Mouse (Mus musculus): ENCODE measurements at regions not wholly inside any gene's neighbourhood (a gene's known extent, or its start where the extent isn't known, plus 50 kb on each side); places are given as distances from the start of the nearest gene placed in this dataset.

DNA sequence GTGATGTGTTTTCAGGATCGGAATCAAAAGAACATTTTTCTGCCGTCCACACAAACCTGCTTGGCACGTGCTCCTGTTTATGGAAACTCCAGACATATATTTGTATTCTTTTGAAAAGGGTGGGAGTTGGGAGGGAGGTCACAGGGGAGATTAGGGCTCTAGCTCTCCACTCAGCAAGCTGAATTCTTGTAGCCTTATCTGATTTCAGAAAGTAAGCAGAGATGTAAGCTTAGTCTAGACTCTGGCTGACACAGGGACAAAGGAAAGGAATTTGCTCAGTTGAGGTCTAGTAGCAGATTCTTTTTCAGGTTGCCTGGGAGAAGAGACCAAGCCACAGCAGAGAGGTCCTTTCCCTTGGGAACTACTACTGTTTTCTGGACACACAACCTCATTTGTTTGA lies 253.1 kb downstream of the Map2k6 start:
- peaks cover 12% of the 10 kb centered on the region for H3K4me1 ChIP-seq (replicated peaks; ENCODE audit: control insufficient read depth, insufficient read depth, low read length)
- H3K27me3 ChIP-seq (replicated peaks; ENCODE audit: control insufficient read depth, insufficient read depth, low read length), result no peaks in the 10 kb centered on the region
- H3K27ac ChIP-seq (ENCODE audit: low read length), result no peak overlapping the region
- H3K9me3 ChIP-seq (ENCODE audit: control insufficient read depth, low read length), result no peaks in the 10 kb centered on the region
- no peak overlapping the region for H3K9ac ChIP-seq (replicated peaks; ENCODE audit: low read depth, low read length)
- ATAC-seq, result no peak
- no peak overlapping the region for H3K4me2 ChIP-seq (ENCODE audit: low read length)
- H3K36me3 ChIP-seq (ENCODE audit: control insufficient read depth, insufficient read depth), result no peaks in the 10 kb centered on the region
- WGBS, result 15% methylated on average over 3 of the region's 3 CpGs
- H3K4me3 ChIP-seq (replicated peaks; ENCODE audit: low read length), result no peak overlapping the region

DNA sequence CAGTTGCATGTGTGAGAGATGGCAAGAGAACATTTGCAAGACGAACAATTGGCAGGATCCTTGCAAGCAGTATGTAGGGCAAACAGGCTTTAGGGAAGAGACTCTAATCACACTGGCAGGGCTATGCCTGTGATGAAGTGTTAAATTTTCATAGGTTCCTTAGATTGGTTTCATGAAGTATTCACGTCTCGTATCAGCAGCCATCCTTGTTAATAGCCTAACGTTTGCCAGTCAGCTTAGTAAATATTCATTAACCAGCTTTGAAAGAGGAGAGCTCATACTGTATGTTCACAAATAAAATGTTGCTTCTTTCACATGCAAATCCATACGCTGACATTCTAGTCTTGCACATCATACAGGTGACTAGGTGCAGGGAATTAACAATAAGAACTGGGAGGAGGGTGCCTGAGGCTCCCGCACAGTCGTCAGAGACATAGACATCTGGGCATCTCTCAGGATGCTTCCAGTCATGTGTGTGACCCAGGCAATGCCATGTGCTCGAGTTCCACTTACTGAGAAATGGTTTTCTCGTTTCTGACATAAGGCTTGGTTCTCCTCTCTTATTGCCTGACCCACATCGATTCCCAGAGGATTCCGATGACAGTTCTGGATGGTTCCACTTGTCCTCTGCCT lies 257.7 kb downstream of the Map2k6 start:
- no peaks in the 10 kb centered on the region for H3K9me3 ChIP-seq (ENCODE audit: control insufficient read depth, low read length)
- no peak overlapping the region for H3K4me2 ChIP-seq (ENCODE audit: low read length)
- no peak overlapping the region for H3K9ac ChIP-seq (replicated peaks; ENCODE audit: low read depth, low read length)
- H3K4me3 ChIP-seq (replicated peaks; ENCODE audit: low read length), result no peak overlapping the region
- H3K27me3 ChIP-seq (replicated peaks; ENCODE audit: control insufficient read depth, insufficient read depth, low read length), result no peaks in the 10 kb centered on the region
- 44% methylated on average over 11 of the region's 11 CpGs for WGBS
- peak; percentile 62 for ATAC-seq
- H3K27ac ChIP-seq (ENCODE audit: low read length), result no peak overlapping the region
- H3K4me1 ChIP-seq (replicated peaks; ENCODE audit: control insufficient read depth, insufficient read depth, low read length), result peaks cover 12% of the 10 kb centered on the region
- no peaks in the 10 kb centered on the region for H3K36me3 ChIP-seq (ENCODE audit: control insufficient read depth, insufficient read depth)

DNA sequence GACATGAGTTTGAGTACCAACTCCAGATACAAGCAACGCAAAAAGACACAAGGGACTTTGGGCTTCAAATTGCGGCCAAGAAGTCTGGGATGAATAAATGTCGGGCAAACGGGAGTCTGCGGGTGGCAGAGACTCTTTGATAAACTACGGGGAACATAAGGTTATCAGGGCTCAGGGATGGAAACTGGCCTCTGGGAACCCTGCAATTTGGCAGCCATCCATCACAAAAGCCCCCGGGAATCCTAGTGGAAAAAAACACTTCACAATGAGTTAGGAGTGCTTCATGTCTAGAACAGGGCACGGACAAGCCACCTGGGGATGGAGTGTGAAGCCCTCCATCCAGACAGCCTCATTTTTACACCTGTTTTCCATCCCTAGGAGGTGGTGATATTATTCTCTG lies 258.9 kb downstream of the Map2k6 start:
- Histone ChIP-seq H3K27me3 (replicated peaks; ENCODE audit: control insufficient read depth, insufficient read depth, low read length) (no peaks in the 10 kb centered on the region), H3K4me1 (replicated peaks; ENCODE audit: control insufficient read depth, insufficient read depth, low read length) (peaks cover 12% of the 10 kb centered on the region), H3K36me3 (ENCODE audit: control insufficient read depth, insufficient read depth) (no peaks in the 10 kb centered on the region), H3K9me3 (ENCODE audit: control insufficient read depth, low read length) (no peaks in the 10 kb centered on the region), H3K9ac (replicated peaks; ENCODE audit: low read depth, low read length) (no peak overlapping the region), H3K27ac (ENCODE audit: low read length) (no peak overlapping the region), H3K4me2 (ENCODE audit: low read length) (no peak overlapping the region), H3K4me3 (replicated peaks; ENCODE audit: low read length) (no peak overlapping the region)
- no peak for ATAC-seq
- 81% methylated on average over 8 of the region's 8 CpGs for WGBS

DNA sequence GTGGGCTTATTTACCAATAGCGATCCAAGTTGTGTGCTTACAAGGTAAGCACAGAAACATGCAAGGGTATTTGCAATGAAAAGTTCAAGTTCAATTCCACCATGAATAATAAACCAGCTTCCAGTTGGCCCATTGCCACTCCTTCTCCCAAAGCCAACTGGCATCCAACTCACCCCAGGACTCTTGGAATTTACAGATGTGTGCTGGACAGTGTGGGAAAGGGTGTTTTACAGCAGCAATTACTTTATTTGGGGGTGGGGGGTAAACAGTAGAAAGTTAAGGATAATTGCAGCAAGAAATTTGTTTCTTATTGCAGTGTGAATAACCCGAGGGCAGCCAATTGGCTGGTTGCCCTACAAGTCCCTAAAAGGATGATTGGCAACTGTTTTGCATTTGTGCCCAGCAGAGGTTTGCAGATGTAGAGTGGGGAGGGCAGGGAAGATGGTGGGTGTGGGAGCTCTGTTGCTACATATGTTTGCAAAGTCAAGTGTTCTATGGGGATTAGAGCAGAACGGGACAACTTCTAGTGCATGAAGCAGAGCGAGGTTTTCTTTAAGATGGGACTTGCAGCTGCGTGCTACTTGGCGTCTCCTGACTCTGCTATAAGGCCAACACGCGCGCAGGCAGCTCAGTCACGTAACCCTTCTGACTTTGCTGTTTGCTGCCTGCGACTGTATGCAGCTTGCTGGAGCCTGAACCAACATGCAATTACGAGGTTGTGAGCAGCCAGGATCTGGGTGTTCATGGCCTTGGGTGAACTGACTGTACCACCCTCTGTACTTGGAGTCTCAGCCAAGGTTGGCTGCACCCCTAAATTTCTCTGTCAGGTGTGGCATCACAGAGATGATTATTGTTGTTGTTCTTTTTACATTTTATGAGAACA lies 271.9 kb downstream of the Map2k6 start:
- no peak overlapping the region for H3K4me3 ChIP-seq (replicated peaks; ENCODE audit: low read length)
- H3K9ac ChIP-seq (replicated peaks; ENCODE audit: low read depth, low read length), result no peak overlapping the region
- no peak for ATAC-seq
- no peak overlapping the region for H3K4me2 ChIP-seq (ENCODE audit: low read length)
- H3K9me3 ChIP-seq (ENCODE audit: control insufficient read depth, low read length), result no peaks in the 10 kb centered on the region
- H3K27me3 ChIP-seq (replicated peaks; ENCODE audit: control insufficient read depth, insufficient read depth, low read length), result no peaks in the 10 kb centered on the region
- no peaks in the 10 kb centered on the region for H3K4me1 ChIP-seq (replicated peaks; ENCODE audit: control insufficient read depth, insufficient read depth, low read length)
- 70% methylated on average over 12 of the region's 12 CpGs for WGBS
- no peaks in the 10 kb centered on the region for H3K36me3 ChIP-seq (ENCODE audit: control insufficient read depth, insufficient read depth)
- no peak overlapping the region for H3K27ac ChIP-seq (ENCODE audit: low read length)

DNA sequence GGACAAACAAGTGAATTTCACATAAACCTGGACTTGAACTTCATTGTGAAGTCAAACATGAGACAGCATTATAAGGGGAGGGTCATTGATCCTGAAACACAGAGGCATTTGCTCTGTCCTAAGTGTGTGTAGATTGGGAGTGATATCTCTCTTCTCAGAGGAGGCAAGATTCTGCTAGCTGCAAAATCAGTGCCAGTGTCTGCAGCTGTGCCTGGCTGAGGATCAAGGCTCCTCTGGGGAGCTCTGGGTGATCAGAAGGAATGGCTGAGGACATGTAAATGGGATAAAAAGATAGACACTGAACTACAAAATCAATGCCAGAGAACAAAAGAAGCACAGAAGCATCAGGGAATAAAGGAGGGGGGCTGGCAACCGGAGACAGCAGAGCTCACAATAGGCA lies 274.0 kb downstream of the Map2k6 start:
- no peak overlapping the region for H3K9ac ChIP-seq (replicated peaks; ENCODE audit: low read depth, low read length)
- no peaks in the 10 kb centered on the region for H3K36me3 ChIP-seq (ENCODE audit: control insufficient read depth, insufficient read depth)
- no peaks in the 10 kb centered on the region for H3K4me1 ChIP-seq (replicated peaks; ENCODE audit: control insufficient read depth, insufficient read depth, low read length)
- no peaks in the 10 kb centered on the region for H3K27me3 ChIP-seq (replicated peaks; ENCODE audit: control insufficient read depth, insufficient read depth, low read length)
- no peak overlapping the region for H3K4me3 ChIP-seq (replicated peaks; ENCODE audit: low read length)
- H3K27ac ChIP-seq (ENCODE audit: low read length), result no peak overlapping the region
- no peak overlapping the region for H3K4me2 ChIP-seq (ENCODE audit: low read length)
- no peak for ATAC-seq
- H3K9me3 ChIP-seq (ENCODE audit: control insufficient read depth, low read length), result no peaks in the 10 kb centered on the region
- WGBS, result 19% methylated on average over 1 of the region's 1 CpGs

DNA sequence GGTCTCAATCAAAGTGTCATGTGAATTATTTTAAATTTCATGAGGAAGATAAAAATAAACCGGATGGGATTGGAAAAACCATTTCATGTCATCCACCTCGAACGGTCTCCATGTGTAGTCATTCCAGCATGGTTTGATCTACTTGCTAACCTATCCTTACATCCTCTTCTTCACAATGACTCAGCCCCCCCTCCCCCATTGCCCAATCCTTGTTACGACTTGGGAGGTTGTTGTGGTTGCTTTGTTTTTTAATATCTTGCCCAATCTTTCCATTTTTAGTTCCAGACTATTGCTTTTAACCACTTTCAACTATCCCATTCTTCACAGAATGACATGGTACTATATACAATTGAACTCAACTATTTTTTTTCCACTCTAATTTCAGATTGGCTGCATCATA lies 275.0 kb upstream of the Kcnj16 start:
- Histone ChIP-seq H3K27me3 (replicated peaks; ENCODE audit: control insufficient read depth, insufficient read depth, low read length) (no peaks in the 10 kb centered on the region), H3K4me2 (ENCODE audit: low read length) (no peak overlapping the region), H3K4me3 (replicated peaks; ENCODE audit: low read length) (no peak overlapping the region), H3K4me1 (replicated peaks; ENCODE audit: control insufficient read depth, insufficient read depth, low read length) (no peaks in the 10 kb centered on the region), H3K36me3 (ENCODE audit: control insufficient read depth, insufficient read depth) (no peaks in the 10 kb centered on the region), H3K9ac (replicated peaks; ENCODE audit: low read depth, low read length) (no peak overlapping the region), H3K27ac (ENCODE audit: low read length) (no peak overlapping the region), H3K9me3 (ENCODE audit: control insufficient read depth, low read length) (no peaks in the 10 kb centered on the region)
- no peak for ATAC-seq
- WGBS, result 85% methylated on average over 4 of the region's 4 CpGs

DNA sequence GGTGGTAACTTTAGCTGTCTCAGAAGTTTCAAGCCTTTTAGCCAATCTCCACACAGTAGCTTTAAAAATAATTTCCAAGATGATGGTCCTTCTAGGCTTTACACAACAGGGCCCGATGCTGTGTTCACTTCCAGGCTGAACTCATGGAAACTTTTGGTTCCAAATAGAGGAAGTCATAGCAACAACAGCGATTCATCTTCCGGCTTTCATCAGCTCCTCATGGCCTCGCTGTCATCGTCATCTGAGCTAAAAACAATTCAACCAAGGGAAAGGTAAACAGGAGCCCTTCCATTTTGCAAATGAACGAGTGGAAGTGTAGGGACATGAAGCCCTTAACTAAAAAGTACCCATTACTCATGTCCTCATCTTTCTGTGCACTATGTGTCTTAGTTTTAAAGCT lies 270.8 kb upstream of the Kcnj16 start:
- H3K4me1 ChIP-seq (replicated peaks; ENCODE audit: control insufficient read depth, insufficient read depth, low read length), result no peaks in the 10 kb centered on the region
- H3K4me2 ChIP-seq (ENCODE audit: low read length), result no peak overlapping the region
- H3K27me3 ChIP-seq (replicated peaks; ENCODE audit: control insufficient read depth, insufficient read depth, low read length), result no peaks in the 10 kb centered on the region
- H3K27ac ChIP-seq (ENCODE audit: low read length), result no peak overlapping the region
- no peaks in the 10 kb centered on the region for H3K36me3 ChIP-seq (ENCODE audit: control insufficient read depth, insufficient read depth)
- no peak overlapping the region for H3K4me3 ChIP-seq (replicated peaks; ENCODE audit: low read length)
- WGBS, result 88% methylated on average over 6 of the region's 6 CpGs
- ATAC-seq, result no peak
- no peaks in the 10 kb centered on the region for H3K9me3 ChIP-seq (ENCODE audit: control insufficient read depth, low read length)
- no peak overlapping the region for H3K9ac ChIP-seq (replicated peaks; ENCODE audit: low read depth, low read length)

DNA sequence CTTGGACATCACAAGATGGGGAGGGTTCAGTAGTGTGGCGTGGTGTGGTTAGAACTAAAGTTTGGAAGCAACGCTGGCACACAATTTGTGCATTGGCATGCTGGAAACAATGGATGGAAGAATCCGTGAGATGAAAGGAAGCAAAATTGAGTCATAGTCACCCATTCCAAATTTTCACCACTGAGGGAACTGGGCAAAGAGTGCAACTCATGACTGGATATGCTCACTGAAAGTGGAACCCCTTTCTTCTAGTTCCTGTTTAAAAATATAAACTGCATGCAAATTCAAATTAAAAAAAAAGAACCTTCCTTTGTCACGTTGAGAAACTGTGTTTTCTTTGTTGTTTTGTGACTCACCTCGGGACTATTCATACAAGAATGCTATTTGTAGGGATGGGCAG lies 269.5 kb upstream of the Kcnj16 start:
- no peaks in the 10 kb centered on the region for H3K4me1 ChIP-seq (replicated peaks; ENCODE audit: control insufficient read depth, insufficient read depth, low read length)
- ATAC-seq, result no peak
- no peak overlapping the region for H3K4me2 ChIP-seq (ENCODE audit: low read length)
- H3K36me3 ChIP-seq (ENCODE audit: control insufficient read depth, insufficient read depth), result no peaks in the 10 kb centered on the region
- H3K9me3 ChIP-seq (ENCODE audit: control insufficient read depth, low read length), result no peaks in the 10 kb centered on the region
- no peak overlapping the region for H3K4me3 ChIP-seq (replicated peaks; ENCODE audit: low read length)
- no peaks in the 10 kb centered on the region for H3K27me3 ChIP-seq (replicated peaks; ENCODE audit: control insufficient read depth, insufficient read depth, low read length)
- no peak overlapping the region for H3K9ac ChIP-seq (replicated peaks; ENCODE audit: low read depth, low read length)
- 78% methylated on average over 5 of the region's 5 CpGs for WGBS
- no peak overlapping the region for H3K27ac ChIP-seq (ENCODE audit: low read length)

DNA sequence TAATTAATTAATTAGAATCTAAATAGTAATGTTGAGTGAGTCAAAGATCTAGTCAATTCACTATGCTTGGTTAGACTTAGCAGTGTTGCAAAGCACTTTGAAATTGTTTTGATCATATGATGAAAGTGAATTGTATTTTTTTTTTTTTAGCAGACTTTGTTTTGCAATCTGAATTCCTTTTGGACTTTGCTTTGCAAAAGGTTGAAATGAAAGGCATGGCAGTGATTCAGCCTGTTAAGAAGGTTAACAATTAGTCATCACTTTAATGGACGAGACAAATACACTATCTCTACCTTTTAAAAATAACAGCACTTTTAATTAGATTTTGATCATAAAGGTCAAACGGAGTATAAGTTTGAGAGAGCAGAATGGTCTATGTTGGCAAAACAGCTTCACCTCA lies 266.9 kb upstream of the Kcnj16 start:
- Histone ChIP-seq H3K4me2 (ENCODE audit: low read length) (no peak overlapping the region), H3K27me3 (replicated peaks; ENCODE audit: control insufficient read depth, insufficient read depth, low read length) (no peaks in the 10 kb centered on the region), H3K27ac (ENCODE audit: low read length) (no peak overlapping the region), H3K4me3 (replicated peaks; ENCODE audit: low read length) (no peak overlapping the region), H3K36me3 (ENCODE audit: control insufficient read depth, insufficient read depth) (no peaks in the 10 kb centered on the region), H3K4me1 (replicated peaks; ENCODE audit: control insufficient read depth, insufficient read depth, low read length) (no peaks in the 10 kb centered on the region), H3K9ac (replicated peaks; ENCODE audit: low read depth, low read length) (no peak overlapping the region), H3K9me3 (ENCODE audit: control insufficient read depth, low read length) (no peaks in the 10 kb centered on the region)
- WGBS, result 74% methylated on average over 2 of the region's 2 CpGs
- no peak for ATAC-seq

Measured in forebrain, embryonic 16.5 days (tissue).